Mouse (Mus musculus): ENCODE results near the gene Serpina16. TPM values are rescaled to one million over a fixed set of nuclear protein-coding genes. Genes with fewer than 3 reads are reported as not detected.
"Not testable (repeated sequence)": the region's sequence is repeated elsewhere in the genome, so short reads cannot be mapped to it uniquely, and the experiment has no call there.

The Serpina16 gene
- polyA plus RNA-seq, 1 experiment from 2014 or later: not detected

GRCm38 (mm10) chr12:103686050-103686449 lies 10.1 kb upstream of the Serpina16 start:
- H3K36me3 ChIP-seq (ENCODE audit: control insufficient read depth, insufficient read depth): no peaks in the 10 kb centered on the region
- H3K27ac ChIP-seq (ENCODE audit: low read length): no peak overlapping the region
- no peaks in the 10 kb centered on the region for H3K4me1 ChIP-seq (replicated peaks; ENCODE audit: control insufficient read depth, insufficient read depth, low read length)
- no peaks in the 10 kb centered on the region for H3K27me3 ChIP-seq (replicated peaks; ENCODE audit: control insufficient read depth, insufficient read depth, low read length)
- H3K9ac ChIP-seq (replicated peaks; ENCODE audit: low read depth, low read length): no peak overlapping the region
- H3K4me3 ChIP-seq (replicated peaks; ENCODE audit: low read length): no peak overlapping the region
- WGBS: 83% methylated on average over 3 of the region's 3 CpGs
- peaks cover 3% of the 10 kb centered on the region; the same call in 1 of the 2 replicates for H3K9me3 ChIP-seq (ENCODE audit: control insufficient read depth, low read length)
- no peak for ATAC-seq
- H3K4me2 ChIP-seq (ENCODE audit: low read length): no peak overlapping the region

- H3K4me3 ChIP-seq (replicated peaks; ENCODE audit: low read length): no peak overlapping the region
Observed at GRCm38 (mm10) chr12:103685386-103685785, 9.4 kb upstream of the Serpina16 start.

GRCm38 (mm10) chr12:103683775-103684174 lies 7.8 kb upstream of the Serpina16 start:
- no peak for ATAC-seq
- no peak overlapping the region for H3K27ac ChIP-seq (ENCODE audit: low read length)
- no peaks in the 10 kb centered on the region for H3K27me3 ChIP-seq (replicated peaks; ENCODE audit: control insufficient read depth, insufficient read depth, low read length)
- no peak overlapping the region for H3K4me3 ChIP-seq (replicated peaks; ENCODE audit: low read length)
- no peaks in the 10 kb centered on the region for H3K36me3 ChIP-seq (ENCODE audit: control insufficient read depth, insufficient read depth)
- no peaks in the 10 kb centered on the region for H3K9me3 ChIP-seq (ENCODE audit: control insufficient read depth, low read length)
- no peak overlapping the region for H3K4me2 ChIP-seq (ENCODE audit: low read length)
- no peaks in the 10 kb centered on the region for H3K4me1 ChIP-seq (replicated peaks; ENCODE audit: control insufficient read depth, insufficient read depth, low read length)
- H3K9ac ChIP-seq (replicated peaks; ENCODE audit: low read depth, low read length): no peak overlapping the region
- 74% methylated on average over 4 of the region's 4 CpGs for WGBS

More at GRCm38 (mm10) chr12:103685386-103685785, 9.4 kb upstream of the Serpina16 start:
- Histone ChIP-seq H3K4me2 (ENCODE audit: low read length) (no peak overlapping the region), H3K36me3 (ENCODE audit: control insufficient read depth, insufficient read depth) (no peaks in the 10 kb centered on the region), H3K4me1 (replicated peaks; ENCODE audit: control insufficient read depth, insufficient read depth, low read length) (no peaks in the 10 kb centered on the region), H3K27ac (ENCODE audit: low read length) (no peak overlapping the region), H3K9me3 (ENCODE audit: control insufficient read depth, low read length) (0 out of 2 replicates have a peak, but pooled peaks cover under 1% of the 10 kb centered on the region), H3K9ac (replicated peaks; ENCODE audit: low read depth, low read length) (no peak overlapping the region), H3K27me3 (replicated peaks; ENCODE audit: control insufficient read depth, insufficient read depth, low read length) (no peaks in the 10 kb centered on the region)
- whole genome bisulfite sequencing: 87% methylated on average over 3 of the region's 3 CpGs
- ATAC-seq: no peak

- Histone ChIP-seq H3K4me1 (replicated peaks; ENCODE audit: control insufficient read depth, insufficient read depth, low read length) (no peaks in the 10 kb centered on the region), H3K4me3 (replicated peaks; ENCODE audit: low read length) (no peak overlapping the region), H3K9ac (replicated peaks; ENCODE audit: low read depth, low read length) (no peak overlapping the region), H3K27ac (ENCODE audit: low read length) (no peak overlapping the region), H3K4me2 (ENCODE audit: low read length) (no peak overlapping the region), H3K9me3 (ENCODE audit: control insufficient read depth, low read length) (no peaks in the 10 kb centered on the region), H3K36me3 (ENCODE audit: control insufficient read depth, insufficient read depth) (no peaks in the 10 kb centered on the region), H3K27me3 (replicated peaks; ENCODE audit: control insufficient read depth, insufficient read depth, low read length) (no peaks in the 10 kb centered on the region)
- 75% methylated on average over 2 of the region's 2 CpGs for WGBS
- no peak for ATAC-seq
Observed at GRCm38 (mm10) chr12:103681739-103682138, 5.8 kb upstream of the Serpina16 start.

GRCm38 (mm10) chr12:103681169-103681568 lies 5.2 kb upstream of the Serpina16 start:
- no peak for ATAC-seq
- WGBS: 73% methylated on average over 2 of the region's 2 CpGs
- no peak overlapping the region for H3K9ac ChIP-seq (replicated peaks; ENCODE audit: low read depth, low read length)

GRCm38 (mm10) chr12:103679853-103680252 lies 3.9 kb upstream of the Serpina16 start:
- not testable (repeated sequence) for H3K27me3 ChIP-seq (replicated peaks; ENCODE audit: control insufficient read depth, insufficient read depth, low read length); ATAC-seq; H3K4me3 ChIP-seq (replicated peaks; ENCODE audit: low read length); H3K9ac ChIP-seq (replicated peaks; ENCODE audit: low read depth, low read length); H3K4me2 ChIP-seq (ENCODE audit: low read length); H3K4me1 ChIP-seq (replicated peaks; ENCODE audit: control insufficient read depth, insufficient read depth, low read length); H3K36me3 ChIP-seq (ENCODE audit: control insufficient read depth, insufficient read depth); H3K27ac ChIP-seq (ENCODE audit: low read length); H3K9me3 ChIP-seq (ENCODE audit: control insufficient read depth, low read length)
- 100% methylated on average over 1 of the region's 1 CpGs for WGBS

More at GRCm38 (mm10) chr12:103681169-103681568, 5.2 kb upstream of the Serpina16 start:
- Histone ChIP-seq H3K27me3 (replicated peaks; ENCODE audit: control insufficient read depth, insufficient read depth, low read length) (no peaks in the 10 kb centered on the region), H3K36me3 (ENCODE audit: control insufficient read depth, insufficient read depth) (no peaks in the 10 kb centered on the region), H3K9me3 (ENCODE audit: control insufficient read depth, low read length) (no peaks in the 10 kb centered on the region), H3K27ac (ENCODE audit: low read length) (no peak overlapping the region), H3K4me3 (replicated peaks; ENCODE audit: low read length) (no peak overlapping the region), H3K4me2 (ENCODE audit: low read length) (no peak overlapping the region), H3K4me1 (replicated peaks; ENCODE audit: control insufficient read depth, insufficient read depth, low read length) (no peaks in the 10 kb centered on the region)

- no peaks in the 10 kb centered on the region for H3K36me3 ChIP-seq (ENCODE audit: control insufficient read depth, insufficient read depth)
- H3K27me3 ChIP-seq (replicated peaks; ENCODE audit: control insufficient read depth, insufficient read depth, low read length): no peaks in the 10 kb centered on the region
- H3K9ac ChIP-seq (replicated peaks; ENCODE audit: low read depth, low read length): no peak overlapping the region
- no peak overlapping the region for H3K4me3 ChIP-seq (replicated peaks; ENCODE audit: low read length)
- no peaks in the 10 kb centered on the region for H3K9me3 ChIP-seq (ENCODE audit: control insufficient read depth, low read length)
- no peaks in the 10 kb centered on the region; the same call in 1 of the 2 replicates for H3K4me1 ChIP-seq (replicated peaks; ENCODE audit: control insufficient read depth, insufficient read depth, low read length)
- no peak overlapping the region for H3K27ac ChIP-seq (ENCODE audit: low read length)
- no peak overlapping the region for H3K4me2 ChIP-seq (ENCODE audit: low read length)
- 95% methylated on average over 2 of the region's 2 CpGs for WGBS
- no peak for ATAC-seq
Observed at GRCm38 (mm10) chr12:103673179-103673578, 2.8 kb downstream of the Serpina16 start.

GRCm38 (mm10) chr12:103671483-103671882 lies 4.5 kb downstream of the Serpina16 start:
- Histone ChIP-seq H3K4me1 (replicated peaks; ENCODE audit: control insufficient read depth, insufficient read depth, low read length) (no peaks in the 10 kb centered on the region; the same call in 1 of the 2 replicates), H3K9ac (replicated peaks; ENCODE audit: low read depth, low read length) (no peak overlapping the region), H3K4me2 (ENCODE audit: low read length) (no peak overlapping the region), H3K27me3 (replicated peaks; ENCODE audit: control insufficient read depth, insufficient read depth, low read length) (no peaks in the 10 kb centered on the region), H3K36me3 (ENCODE audit: control insufficient read depth, insufficient read depth) (no peaks in the 10 kb centered on the region), H3K27ac (ENCODE audit: low read length) (no peak overlapping the region), H3K4me3 (replicated peaks; ENCODE audit: low read length) (no peak overlapping the region), H3K9me3 (ENCODE audit: control insufficient read depth, low read length) (no peaks in the 10 kb centered on the region)
- no peak for ATAC-seq
- 80% methylated on average over 3 of the region's 3 CpGs for WGBS

GRCm38 (mm10) chr12:103670964-103671363 lies 5.0 kb downstream of the Serpina16 start:
- Histone ChIP-seq H3K27me3 (replicated peaks; ENCODE audit: control insufficient read depth, insufficient read depth, low read length) (no peaks in the 10 kb centered on the region), H3K9ac (replicated peaks; ENCODE audit: low read depth, low read length) (no peak overlapping the region), H3K27ac (ENCODE audit: low read length) (no peak overlapping the region), H3K4me1 (replicated peaks; ENCODE audit: control insufficient read depth, insufficient read depth, low read length) (no peaks in the 10 kb centered on the region; the same call in 1 of the 2 replicates), H3K36me3 (ENCODE audit: control insufficient read depth, insufficient read depth) (no peaks in the 10 kb centered on the region), H3K4me2 (ENCODE audit: low read length) (no peak overlapping the region), H3K4me3 (replicated peaks; ENCODE audit: low read length) (no peak overlapping the region), H3K9me3 (ENCODE audit: control insufficient read depth, low read length) (no peaks in the 10 kb centered on the region)
- WGBS: 74% methylated on average over 2 of the region's 2 CpGs
- ATAC-seq: no peak

GRCm38 (mm10) chr12:103670344-103670743 lies 5.6 kb downstream of the Serpina16 start:
- Histone ChIP-seq H3K4me2 (ENCODE audit: low read length) (no peak overlapping the region), H3K36me3 (ENCODE audit: control insufficient read depth, insufficient read depth) (no peaks in the 10 kb centered on the region), H3K27me3 (replicated peaks; ENCODE audit: control insufficient read depth, insufficient read depth, low read length) (no peaks in the 10 kb centered on the region), H3K9ac (replicated peaks; ENCODE audit: low read depth, low read length) (no peak overlapping the region), H3K27ac (ENCODE audit: low read length) (no peak overlapping the region), H3K4me3 (replicated peaks; ENCODE audit: low read length) (no peak overlapping the region), H3K4me1 (replicated peaks; ENCODE audit: control insufficient read depth, insufficient read depth, low read length) (no peaks in the 10 kb centered on the region; the same call in 1 of the 2 replicates), H3K9me3 (ENCODE audit: control insufficient read depth, low read length) (no peaks in the 10 kb centered on the region)
- peak; percentile 77 for ATAC-seq
- WGBS: 67% methylated on average over 5 of the region's 5 CpGs
